Mouse (Mus musculus) adrenal gland, postnatal 4 days (tissue): Measurements from ENCODE around the gene Raet1d. TPM values are rescaled to one million over a fixed set of nuclear protein-coding genes. Genes with fewer than 3 reads are reported as not detected.
"Not testable (repeated sequence)": the region's sequence is repeated elsewhere in the genome, so short reads cannot be mapped to it uniquely, and the experiment has no call there.

Experiments used
- DNase-seq, 2 experiments: peaks; one replicate each; pipeline ENCODE4 v3.0.0; 2021 to 2022; ENCODE audit warnings: low spot score in 2 of 2, mixed read lengths in 2 of 2
- long read RNA-seq, 2 experiments: library from polyadenylated mRNA; stranded (forward); transcript quantifications; one replicate each; pipeline ENCODE4 v2.0.0; 2021
- total RNA-seq, 2 experiments: library from RNA; stranded (reverse); gene quantifications; 2 replicates each; pipeline ENCODE4 v1.2.3; 2021

The Raet1d gene
- 1 to 10 TPM in 1 of 2 experiments, under 1 TPM in 1; 0.84 to 2.0 TPM for total RNA-seq
- long read RNA-seq, experiment 1, partial matches to known transcripts = 2 of 3 reads
- long read RNA-seq, experiment 1, other reads (novel, unspliced or antisense) = 1 of 3 reads
- long read RNA-seq, experiment 2, partial matches to known transcripts = 0 of 2 reads
- long read RNA-seq, experiment 2, other reads (novel, unspliced or antisense) = 2 of 2 reads

DNA sequence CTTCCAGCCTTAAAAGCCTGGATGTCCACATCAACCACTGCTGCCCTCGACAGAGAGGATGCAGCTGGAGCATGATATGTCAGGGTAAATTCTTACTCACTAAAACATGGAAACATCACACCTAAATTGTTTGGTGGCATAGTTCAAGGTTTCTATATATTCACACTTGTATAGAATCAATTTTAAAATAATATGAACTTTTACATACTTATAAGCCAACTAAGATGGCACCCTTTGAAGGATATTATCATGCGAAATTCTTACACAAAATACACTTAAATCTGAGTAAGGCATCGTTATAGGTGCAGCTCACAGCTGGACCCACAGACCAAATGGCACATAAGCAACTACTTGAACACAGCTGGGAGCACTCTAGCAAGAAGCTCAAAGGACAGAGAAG is at the start of gene Raet1d:
Gene Raet1d (plus strand): TSS at position 301 of the 400 bp plus-strand sequence.
- DNase-seq = not testable (repeated sequence)

- DNase-seq = no peak
Measured at GRCm38 (mm10) chr10:22322858-22323257, 37.5 kb upstream of the Raet1d start.

DNA sequence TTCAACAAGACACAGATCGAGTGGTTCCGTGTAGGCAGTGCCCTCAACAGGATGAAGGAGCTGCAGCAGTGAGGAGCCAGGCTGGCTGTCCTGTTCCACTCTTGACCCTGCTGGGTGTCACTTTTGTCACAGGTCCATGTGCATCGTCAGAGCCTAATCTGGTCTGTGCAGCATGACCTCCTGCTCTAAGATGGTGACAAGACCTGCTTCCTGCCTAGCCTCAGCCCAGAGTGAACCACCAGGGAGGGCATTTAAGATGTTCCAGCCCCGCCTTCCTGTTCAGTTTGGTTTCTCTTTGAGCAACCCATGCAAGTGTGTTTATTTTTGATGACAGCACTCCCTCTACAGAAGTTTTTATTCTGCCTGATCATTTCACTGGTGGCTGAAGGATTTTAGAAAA is 14.6 kb upstream of the Raet1d start:
- not testable (repeated sequence) for DNase-seq

DNA sequence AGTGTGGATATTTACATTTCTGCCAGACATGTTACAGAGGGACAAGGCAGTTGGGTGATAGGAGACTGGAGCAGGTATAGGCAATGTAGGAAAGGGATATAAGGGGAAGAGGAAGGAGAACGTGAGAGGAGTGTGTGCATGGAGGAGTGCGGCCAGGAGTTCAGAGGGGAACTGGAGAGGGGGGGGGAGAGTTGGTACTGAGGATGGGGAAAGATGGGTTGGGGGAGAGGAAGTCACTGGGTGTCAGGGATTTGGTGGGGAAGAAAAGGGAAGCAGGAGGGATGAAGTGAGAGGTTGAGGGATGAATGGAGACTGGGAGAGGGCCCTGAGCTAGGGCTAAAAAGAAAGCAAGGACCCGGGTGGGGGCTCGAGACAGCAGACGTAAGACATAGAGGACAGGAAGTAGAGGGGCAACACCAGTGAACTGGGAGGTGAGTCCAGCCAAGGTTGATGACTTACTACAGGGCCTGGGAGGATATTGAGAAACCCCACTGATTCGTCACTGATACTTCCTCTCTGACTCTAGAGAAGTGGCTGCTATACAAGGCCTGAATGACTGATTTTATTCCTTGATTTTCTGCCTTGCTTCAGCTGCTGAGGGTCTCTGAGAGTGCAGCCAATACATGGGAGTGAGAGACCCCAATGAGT is 6.7 kb upstream of the Raet1d start:
- not testable (repeated sequence) for DNase-seq

DNA sequence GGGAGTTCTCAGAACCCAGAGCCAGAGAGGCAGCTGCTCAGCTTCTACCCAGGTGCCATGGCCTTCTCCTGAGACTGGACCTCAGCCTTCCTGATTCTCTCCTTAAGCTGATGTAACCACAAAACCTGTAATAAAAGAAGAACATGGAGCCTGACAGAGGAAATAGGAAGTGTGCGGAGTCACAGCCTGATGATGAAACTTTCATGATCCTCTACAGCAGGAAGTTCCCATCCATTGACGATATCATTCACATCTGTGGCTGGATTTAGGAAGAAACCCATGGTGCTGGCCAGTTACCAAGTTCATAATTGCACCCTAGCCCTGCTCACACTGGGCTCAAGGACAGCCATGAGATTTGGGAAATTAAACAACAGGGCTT is 6.2 kb upstream of the Raet1d start:
- DNase-seq = not testable (repeated sequence)

DNA sequence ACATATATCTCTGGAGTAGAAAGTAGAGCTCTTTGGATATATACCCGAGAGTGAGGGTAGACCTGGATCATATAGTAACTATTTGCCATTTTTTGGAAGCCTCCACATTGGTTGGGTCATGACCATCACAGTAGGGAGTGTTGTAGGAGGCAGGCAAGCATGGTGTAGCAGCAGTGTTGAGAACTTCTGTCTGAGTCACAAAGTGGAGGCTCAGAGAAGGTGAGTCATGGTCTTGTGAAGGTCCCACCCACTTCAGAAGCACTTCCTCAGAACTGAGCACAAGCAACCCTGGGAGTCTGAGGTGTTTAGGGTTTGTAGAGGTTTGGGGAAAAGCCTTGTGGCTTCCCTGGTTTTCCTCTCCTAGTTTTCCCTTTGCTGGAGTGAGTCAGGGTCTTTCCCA is 3.0 kb upstream of the Raet1d start:
- not testable (repeated sequence) for DNase-seq

GRCm38 (mm10) chr10:22360957-22361356 is 605 bp downstream of the Raet1d start:
- DNase-seq = not testable (repeated sequence)

DNA sequence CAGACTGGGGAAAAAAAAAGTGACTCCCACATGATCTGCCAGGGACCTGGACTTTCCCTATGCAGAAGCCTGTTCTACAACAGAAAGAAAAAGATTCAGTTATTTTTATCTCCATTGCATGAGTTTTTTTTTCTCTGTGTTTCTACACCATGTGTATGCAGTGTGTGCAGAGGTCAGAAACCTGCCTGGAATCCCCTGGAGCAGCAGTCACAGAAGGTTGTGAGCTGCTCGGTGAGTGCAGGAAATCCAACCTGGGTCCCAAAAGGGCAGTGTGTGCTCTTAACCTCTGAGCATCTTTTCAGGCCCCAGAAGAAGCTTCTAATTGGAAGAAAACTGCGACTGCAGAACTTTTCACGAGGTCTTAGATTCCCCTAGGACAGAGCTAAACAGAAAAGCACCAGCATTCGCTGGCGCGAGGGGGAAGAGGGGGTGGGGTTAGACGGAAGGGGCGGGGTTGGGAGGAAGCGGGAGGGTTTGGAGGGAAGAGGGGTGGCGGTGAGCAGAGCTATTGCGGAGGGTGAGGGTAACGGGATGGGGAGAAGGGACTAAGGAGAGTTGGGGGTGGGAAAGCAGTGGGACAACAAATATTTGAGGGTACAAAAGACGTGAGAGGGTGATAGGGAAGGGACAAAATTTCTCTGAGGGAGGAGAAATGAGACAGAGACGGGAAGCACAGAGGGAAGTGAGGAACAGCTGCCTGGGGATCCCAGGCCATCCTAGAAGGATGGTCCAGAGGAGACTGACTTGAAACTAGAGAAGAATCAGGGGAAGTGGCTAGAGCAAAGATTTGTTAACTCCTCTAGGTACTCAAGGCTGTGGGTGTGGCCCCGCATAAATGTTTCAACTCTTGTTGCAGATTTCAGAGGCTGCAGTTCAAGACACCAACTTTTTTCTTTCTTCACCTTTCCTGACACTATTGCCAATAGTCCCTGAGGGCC is 1.3 kb downstream of the Raet1d start:
- not testable (repeated sequence) for DNase-seq

DNA sequence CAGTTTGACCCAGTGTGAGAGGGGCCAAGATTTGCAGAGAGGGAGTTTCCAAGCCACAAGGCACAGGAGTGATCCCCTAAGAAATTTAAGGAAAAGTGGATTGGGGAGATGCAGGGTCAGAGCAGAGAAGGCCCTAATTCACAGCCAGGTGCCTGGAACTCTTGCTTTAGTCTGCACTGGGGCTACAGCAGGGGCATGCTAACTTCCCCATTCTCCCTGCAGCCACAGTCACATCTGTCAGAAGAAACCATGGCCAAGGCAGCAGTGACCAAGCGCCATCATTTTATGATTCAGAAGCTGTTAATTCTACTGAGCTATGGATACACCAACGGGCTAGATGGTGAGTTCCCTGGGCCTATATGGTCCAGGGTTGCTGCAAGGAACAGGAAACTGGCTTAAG is 2.1 kb downstream of the Raet1d start:
- DNase-seq = not testable (repeated sequence)

DNA sequence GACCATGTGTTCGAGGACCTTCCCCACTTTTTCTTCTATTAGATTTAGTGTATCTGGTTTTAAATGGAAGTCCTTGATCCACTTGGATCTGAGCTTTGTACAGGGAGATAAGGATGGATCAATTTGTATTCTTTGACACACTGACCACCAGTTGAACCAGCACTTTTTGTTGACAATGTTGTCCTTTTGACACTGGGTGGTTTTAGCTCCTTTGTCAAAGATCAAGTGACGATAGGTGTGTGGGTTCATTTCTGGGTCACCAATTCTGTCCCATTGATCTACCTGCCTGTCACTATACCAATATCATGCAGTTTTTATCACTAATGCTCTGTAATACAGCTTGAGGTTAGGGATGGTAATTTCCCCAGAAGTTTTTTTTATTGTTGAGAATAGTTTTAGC is 4.6 kb downstream of the Raet1d start:
- DNase-seq = not testable (repeated sequence)

- not testable (repeated sequence) for DNase-seq
Measured at GRCm38 (mm10) chr10:22381226-22381625, 20.9 kb downstream of the Raet1d start.

DNA sequence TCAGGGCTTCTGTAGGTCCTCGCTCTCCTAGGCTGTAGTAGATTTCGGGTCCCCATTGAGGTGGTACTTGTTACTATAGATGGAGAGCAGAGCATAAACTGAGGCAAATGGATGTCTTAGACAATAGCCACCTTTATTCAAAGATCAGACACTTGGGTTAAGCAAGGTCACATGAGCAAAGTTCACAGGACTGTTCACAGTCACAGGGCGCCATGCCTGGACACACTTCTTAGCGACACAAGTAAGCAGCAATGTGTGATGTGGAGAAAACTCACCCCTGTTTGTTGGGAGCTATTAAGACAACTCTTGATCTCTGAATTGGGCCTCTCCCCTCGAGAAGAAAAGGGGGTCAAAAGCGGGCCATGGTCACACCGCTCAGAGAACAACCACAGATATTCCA is 29.8 kb downstream of the Raet1d start:
- not testable (repeated sequence) for DNase-seq

GRCm38 (mm10) chr10:22391616-22392015 is 31.3 kb downstream of the Raet1d start:
- not testable (repeated sequence) for DNase-seq

DNA sequence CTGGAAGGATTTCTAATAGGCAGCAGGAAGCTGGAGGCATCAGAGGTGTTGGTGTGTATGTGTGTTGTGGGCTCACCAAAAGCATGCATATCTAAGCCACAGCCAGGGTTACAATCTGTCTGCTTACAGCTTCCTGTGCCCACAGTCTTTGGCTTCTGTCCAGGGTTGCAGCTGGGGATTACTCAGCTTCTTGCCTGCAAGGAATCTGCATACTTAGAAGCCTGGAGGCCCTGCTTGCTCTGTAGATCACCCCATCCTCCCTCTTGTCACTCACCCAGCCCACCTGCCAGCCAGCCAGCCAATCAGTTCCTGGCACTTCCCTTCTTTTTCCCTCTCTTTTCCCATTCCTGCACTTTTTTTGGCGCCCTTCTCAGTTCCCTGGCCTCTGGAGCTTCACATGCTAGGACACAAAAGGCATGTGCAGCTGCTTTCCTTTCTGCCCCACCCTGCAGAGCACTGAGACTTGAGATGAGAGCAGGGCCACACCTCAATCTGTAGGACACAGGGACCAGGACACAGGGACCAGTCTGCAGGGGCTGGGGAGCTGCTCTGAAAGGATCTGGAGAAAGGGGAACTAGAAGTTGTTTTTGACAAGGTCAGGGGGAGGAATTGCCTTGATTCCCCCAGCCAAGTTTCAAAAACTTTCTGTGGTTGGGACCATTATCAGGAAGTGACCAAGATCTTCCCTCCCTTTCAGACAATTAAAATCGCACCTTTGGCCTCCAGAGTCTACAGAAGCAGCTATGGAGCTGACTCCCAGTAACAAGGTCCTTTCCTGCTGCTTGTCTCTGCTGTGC is 32.9 kb downstream of the Raet1d start:
- DNase-seq = not testable (repeated sequence)

- DNase-seq = not testable (repeated sequence)
Measured at GRCm38 (mm10) chr10:22396680-22397079, 36.3 kb downstream of the Raet1d start.

GRCm38 (mm10) chr10:22402225-22402917 is 42.0 kb downstream of the Raet1d start:
- DNase-seq = peak in 1 of 2 experiments; percentile 10

- not testable (repeated sequence) for DNase-seq
Measured at GRCm38 (mm10) chr10:22413702-22414494, 53.5 kb downstream of the Raet1d start.
